Mouse (Mus musculus) large intestine, adult 2 months (tissue): ENCODE results near the gene Ifnk. TPM values are rescaled to one million over a fixed set of nuclear protein-coding genes. Genes with fewer than 3 reads are reported as not detected.

Experiments
- DNase-seq: peaks from one replicate; pipeline ENCODE4 v3.0.0-alpha.2; 2012; ENCODE audit warnings: low read depth, low spot score
- WGBS: fragments of 180-500 bp; shearing (Covaris S2); methylation state at CpG from one replicate; pipeline ENCODE4 v1.1.7; 2018; 5-methylcytosine and 5-hydroxymethylcytosine counted together
- polyA plus RNA-seq: library from polyadenylated mRNA; depleted of rRNA; stranded (reverse); fragments of >200 nt; gene quantifications from 2 replicates; pipeline ENCODE4 v1.2.3, GENCODE M21; 2012; rRNA removed

Gene Ifnk
- polyA plus RNA-seq = not detected in 2 replicates

- no peak for DNase-seq
- WGBS = 90% methylated on average over 4 of the region's 4 CpGs
Observed at GRCm38 (mm10) chr4:35151756-35152155, at the start of gene Ifnk. Gene Ifnk, plus strand, starts transcription at chr4:35152056.

- no peak for DNase-seq
- 68% methylated on average over 14 of the region's 14 CpGs for WGBS
Observed at GRCm38 (mm10) chr4:35105115-35105773, 46.6 kb upstream of the Ifnk start.

GRCm38 (mm10) chr4:35112452-35112851, 39.4 kb upstream of the Ifnk start:
- 68% methylated on average over 4 of the region's 4 CpGs for WGBS
- DNase-seq = no peak

- DNase-seq = no peak
- WGBS = 26% methylated on average over 13 of the region's 13 CpGs
Observed at GRCm38 (mm10) chr4:35113516-35114248, 38.2 kb upstream of the Ifnk start.

GRCm38 (mm10) chr4:35114950-35115349, 36.9 kb upstream of the Ifnk start:
- DNase-seq = no peak
- 65% methylated on average over 2 of the region's 2 CpGs for WGBS

- 50% methylated on average over 6 of the region's 6 CpGs for WGBS
- no peak for DNase-seq
Observed at GRCm38 (mm10) chr4:35115933-35116332, 35.9 kb upstream of the Ifnk start.

GRCm38 (mm10) chr4:35117144-35117543, 34.7 kb upstream of the Ifnk start:
- no peak for DNase-seq
- 85% methylated on average over 3 of the region's 3 CpGs for WGBS

- DNase-seq = no peak
- 79% methylated on average over 2 of the region's 2 CpGs for WGBS
Observed at GRCm38 (mm10) chr4:35118851-35119250, 33.0 kb upstream of the Ifnk start.

GRCm38 (mm10) chr4:35120159-35120558, 31.7 kb upstream of the Ifnk start:
- DNase-seq = no peak
- WGBS = 44% methylated on average over 4 of the region's 4 CpGs

- DNase-seq = no peak
- 71% methylated on average over 8 of the region's 8 CpGs for WGBS
Observed at GRCm38 (mm10) chr4:35120575-35120974, 31.3 kb upstream of the Ifnk start.

- no peak for DNase-seq
- WGBS = 80% methylated on average over 12 of the region's 12 CpGs
Observed at GRCm38 (mm10) chr4:35121060-35121459, 30.8 kb upstream of the Ifnk start.

GRCm38 (mm10) chr4:35123087-35123486, 28.8 kb upstream of the Ifnk start:
- 85% methylated on average over 5 of the region's 5 CpGs for WGBS
- no peak for DNase-seq

GRCm38 (mm10) chr4:35124027-35124426, 27.8 kb upstream of the Ifnk start:
- WGBS = 80% methylated on average over 11 of the region's 11 CpGs
- DNase-seq = no peak

- 51% methylated on average over 6 of the region's 6 CpGs for WGBS
Observed at GRCm38 (mm10) chr4:35125299-35125777, 26.5 kb upstream of the Ifnk start.

GRCm38 (mm10) chr4:35126776-35127175, 25.1 kb upstream of the Ifnk start:
- 72% methylated on average over 9 of the region's 9 CpGs for WGBS

More at GRCm38 (mm10) chr4:35125299-35125777, 26.5 kb upstream of the Ifnk start:
- DNase-seq = no peak

GRCm38 (mm10) chr4:35127759-35128158, 24.1 kb upstream of the Ifnk start:
- DNase-seq = no peak
- 65% methylated on average over 6 of the region's 6 CpGs for WGBS

More at GRCm38 (mm10) chr4:35126776-35127175, 25.1 kb upstream of the Ifnk start:
- no peak for DNase-seq

GRCm38 (mm10) chr4:35130411-35130948, 21.4 kb upstream of the Ifnk start:
- no peak for DNase-seq
- WGBS = 45% methylated on average over 6 of the region's 6 CpGs

GRCm38 (mm10) chr4:35131592-35131991, 20.3 kb upstream of the Ifnk start:
- DNase-seq = no peak
- 91% methylated on average over 4 of the region's 4 CpGs for WGBS

GRCm38 (mm10) chr4:35133411-35133810, 18.4 kb upstream of the Ifnk start:
- no peak for DNase-seq
- 89% methylated on average over 4 of the region's 4 CpGs for WGBS

GRCm38 (mm10) chr4:35134846-35135611, 16.8 kb upstream of the Ifnk start:
- WGBS = 74% methylated on average over 15 of the region's 15 CpGs
- DNase-seq = no peak
